Mouse (Mus musculus) liver (tissue): Measurements from ENCODE around the gene Frem1.

Source experiments
- DNase-seq: peaks from one replicate; pipeline ENCODE4 v3.0.0-alpha.2; 2020; ENCODE audit warnings: mixed read lengths

Gene Frem1

DNA sequence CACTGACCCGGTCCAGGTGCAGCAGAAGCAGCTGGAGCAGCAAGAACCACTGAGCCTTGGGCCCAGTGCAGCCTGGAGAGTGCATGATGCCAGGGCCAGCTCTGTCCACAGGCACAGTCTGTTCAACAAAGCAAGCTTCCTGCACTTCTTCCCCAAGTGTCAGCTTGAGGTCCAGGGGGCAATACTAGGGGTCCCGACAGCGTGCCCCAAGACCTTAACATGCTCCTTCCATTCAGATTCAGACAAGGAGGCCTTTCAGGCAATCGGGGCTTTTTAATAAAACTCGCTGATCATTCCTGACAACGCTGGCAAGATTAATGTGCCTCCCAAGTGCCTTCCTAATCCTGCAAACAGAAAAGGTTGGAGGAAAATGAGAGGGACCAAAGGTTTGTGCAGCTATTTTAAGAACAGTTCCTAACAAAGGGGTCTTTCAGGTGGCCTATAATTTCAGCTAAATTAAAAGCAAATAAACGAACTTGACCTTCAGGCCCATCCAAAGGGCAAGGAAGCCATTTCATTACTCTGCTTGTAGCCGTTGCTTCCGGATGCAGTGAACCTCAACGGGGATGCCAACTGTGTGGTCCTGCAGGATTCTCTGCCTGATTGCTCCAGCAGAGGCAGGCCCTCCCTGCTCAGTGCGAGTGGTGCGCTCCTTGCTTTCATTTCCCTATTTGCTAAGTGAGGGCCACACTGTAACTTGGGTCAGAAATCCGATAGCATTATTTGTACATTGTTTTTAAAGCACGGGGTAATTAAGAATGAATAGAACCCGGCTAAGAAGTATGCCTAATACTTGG is 31.2 kb downstream of the Frem1 start:
- DNase-seq: no peak

DNA sequence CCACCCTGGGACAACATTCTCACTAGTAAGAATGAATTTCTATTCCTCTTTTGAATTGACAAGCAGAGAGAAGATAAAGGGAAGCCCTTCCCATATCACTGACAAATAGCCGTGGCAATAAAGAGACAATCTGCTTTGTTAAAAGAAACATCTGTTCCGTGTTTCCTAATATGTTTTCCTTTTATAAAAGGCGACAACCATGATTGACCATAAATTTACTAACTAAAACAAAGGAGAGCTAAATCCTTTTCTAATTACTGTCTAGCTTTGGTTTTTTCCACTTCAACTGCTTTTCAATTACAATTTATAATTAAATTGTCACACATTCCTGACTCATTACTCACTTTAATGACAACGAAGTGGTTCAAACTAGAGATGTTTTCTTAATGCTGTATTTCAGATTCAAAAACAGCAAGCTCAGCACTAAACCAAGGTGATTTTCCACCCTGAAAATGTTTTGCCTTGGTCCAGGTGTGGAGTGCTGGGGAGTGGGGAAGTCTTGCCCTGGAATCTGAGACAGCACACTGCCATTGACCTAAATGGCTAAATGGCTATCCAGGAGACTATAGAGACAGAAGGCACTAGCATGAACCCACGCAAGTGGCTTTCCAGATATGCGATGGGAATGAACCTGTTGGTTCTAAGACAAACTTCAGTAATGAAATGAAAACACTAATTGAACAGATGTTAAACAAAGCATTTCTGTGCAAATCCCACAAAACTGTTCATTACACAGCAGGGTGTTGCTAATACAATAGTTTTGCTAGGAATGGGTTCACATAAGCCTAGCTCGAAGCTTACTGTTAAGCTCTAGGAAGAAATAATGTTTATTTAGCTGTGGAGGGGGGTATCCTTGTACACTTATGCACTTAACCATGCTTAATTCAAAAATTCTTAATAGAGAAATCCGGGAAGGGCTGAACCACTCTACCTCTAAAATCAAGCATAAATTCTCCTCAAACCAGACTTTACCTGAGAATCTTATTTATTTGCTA is 33.7 kb downstream of the Frem1 start:
- DNase-seq: no peak

DNA sequence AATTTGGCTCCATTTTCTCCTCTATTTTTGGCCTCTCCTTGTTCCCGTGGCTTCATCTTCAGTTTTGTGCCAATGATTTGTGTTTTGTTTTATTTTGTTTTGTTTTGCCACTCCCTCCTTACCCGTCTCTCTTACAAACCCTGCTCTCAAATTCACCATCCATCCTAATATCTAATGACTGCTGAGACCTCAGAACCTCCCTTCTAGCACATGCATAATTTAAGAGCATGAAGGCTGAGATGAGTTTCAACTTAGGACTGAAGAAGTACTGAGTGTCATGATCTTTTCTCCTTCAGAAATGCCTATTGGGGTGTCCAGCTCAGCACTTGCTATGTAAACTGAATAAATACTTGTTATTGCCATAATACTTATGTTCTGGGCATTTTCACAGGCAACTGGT is 37.6 kb downstream of the Frem1 start:
- no peak for DNase-seq

DNA sequence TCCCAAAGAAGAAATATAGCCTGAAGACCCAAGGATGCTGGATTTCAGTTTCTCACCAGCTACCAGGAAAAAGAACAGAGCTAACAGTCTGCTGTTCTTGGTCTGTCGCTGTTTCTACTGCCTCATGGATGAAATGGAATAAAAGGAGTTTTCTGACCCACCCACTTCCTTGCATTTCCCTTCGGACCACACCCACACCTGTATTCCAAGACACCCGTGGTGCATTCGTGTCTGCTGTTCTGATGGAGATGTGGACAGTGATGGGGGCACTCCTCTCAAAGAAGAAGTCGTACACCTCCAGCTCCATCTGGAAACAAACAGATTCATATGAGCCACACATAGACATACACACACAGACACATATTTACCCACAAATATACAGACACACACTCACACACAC is 48.1 kb downstream of the Frem1 start:
- DNase-seq: no peak

DNA sequence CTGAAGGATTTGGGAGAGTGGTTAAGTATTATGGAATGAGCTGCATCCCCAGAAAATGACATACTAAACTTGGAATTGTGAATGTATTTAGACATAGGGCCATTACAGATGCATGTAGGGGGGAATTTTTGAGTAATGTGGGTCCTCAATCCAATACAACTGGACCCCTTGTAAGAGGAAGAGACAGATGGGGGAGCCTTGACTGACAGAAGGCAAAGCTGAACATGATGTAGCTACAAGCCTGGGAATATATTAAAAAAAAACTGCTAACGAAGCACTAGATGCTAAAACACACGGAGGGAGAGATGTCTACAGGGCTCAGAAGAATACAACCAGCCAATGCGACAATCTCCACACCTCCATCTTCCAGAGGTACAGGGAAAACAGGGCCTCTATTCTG is 60.1 kb downstream of the Frem1 start:
- no peak for DNase-seq

DNA sequence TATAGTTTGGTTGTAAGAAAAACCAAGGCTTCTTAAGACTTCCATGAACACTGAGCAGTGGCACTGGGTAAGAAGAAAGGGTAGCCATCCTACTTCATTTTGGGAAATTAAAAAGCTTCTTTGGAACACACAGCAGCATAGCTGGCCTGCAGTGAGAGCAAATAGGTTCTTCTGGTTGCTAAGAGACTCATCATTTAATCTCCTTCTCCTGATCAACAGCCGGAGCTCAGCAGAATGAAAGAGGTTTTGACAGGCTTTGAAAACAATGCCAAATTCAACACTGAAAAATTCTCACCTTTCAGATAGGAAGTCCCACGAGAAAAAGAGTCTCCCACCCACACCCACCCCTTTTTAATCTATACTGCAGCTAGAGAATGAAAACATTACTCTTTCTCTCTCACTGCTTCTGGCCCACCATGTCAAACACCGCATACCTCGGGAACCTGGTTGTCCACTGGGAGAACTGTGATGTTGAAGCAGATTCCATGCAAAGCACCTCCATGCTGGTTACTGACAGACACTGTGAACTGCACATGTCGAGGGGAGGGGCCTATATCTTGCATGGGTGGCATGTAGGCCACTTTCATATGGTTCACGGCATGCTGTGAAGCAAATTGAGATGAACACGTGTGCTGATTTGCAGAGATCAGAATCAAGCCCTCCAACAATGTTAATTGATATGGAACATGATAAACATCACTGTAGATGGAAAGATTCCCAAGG is 61.0 kb downstream of the Frem1 start:
- DNase-seq: no peak

DNA sequence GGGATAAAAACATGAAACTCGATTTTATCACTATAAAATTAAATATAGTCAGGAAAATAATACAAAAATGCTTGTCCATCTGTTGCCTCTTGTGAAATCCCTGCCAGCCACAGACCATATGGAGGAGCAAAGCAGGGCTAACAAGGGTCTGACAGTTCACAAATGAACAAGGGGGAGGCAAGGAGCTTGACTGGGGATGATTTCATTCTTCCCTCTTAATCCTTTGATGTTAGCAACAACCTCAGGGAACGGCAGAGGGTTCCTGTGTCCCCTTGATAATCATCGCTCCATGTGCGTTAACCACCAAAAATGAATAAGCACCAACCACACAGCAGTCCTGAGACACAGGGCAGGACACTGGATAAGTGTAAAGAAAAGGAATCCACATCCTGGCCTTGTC is 79.8 kb downstream of the Frem1 start:
- DNase-seq: no peak

DNA sequence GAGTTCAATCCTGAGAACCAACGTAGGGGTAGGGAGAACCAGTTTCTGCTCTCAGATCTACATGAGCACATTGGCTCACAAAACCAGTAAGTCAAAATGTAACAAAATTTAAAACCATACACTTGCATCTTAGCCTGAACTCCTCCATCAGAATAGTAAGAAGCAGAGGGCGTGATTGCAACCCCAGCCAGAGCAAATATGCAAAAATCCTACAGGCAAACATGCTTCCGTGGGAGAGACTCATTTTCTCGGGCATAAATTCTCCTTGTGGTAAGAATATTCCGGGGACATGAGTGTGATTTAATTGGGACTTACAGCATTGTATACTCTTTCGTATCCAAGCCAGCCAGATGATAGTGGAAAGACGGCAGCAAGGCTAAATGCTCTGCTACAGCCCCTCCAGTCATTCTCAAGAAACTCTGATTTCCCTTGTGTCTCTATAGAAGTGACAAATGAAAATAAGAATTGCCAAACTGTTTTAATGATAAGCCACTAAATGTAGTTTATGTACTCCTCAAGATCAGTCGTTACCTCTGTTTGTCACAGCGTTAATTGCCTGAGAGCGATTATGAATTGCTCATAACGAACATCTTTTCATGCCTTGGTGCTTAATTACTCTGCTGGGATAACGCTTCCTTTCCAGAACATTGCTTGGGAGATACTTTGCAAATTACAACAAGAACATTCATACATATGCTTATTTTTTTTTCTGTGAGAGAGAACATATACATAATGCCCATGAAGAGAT is 81.1 kb downstream of the Frem1 start:
- DNase-seq: no peak

DNA sequence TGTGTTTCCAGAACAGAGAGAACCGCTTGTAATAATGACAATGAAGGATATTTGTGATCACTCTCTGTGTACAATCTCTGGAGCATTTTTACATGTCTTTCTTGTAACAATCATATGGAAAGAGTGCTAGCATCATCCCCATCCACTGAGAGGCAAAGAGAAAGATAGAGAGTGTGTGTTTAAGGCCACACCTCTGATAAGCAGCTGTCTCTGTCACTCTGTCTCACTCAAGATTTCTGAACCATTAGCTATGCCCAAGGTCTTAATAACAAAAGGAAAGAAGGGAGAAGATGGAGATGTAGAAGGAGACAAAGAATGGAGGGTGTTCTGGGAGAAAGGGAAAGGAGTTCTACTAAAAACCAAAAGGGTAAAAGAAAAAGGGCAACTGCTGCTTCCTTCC is 91.1 kb downstream of the Frem1 start:
- no peak for DNase-seq

DNA sequence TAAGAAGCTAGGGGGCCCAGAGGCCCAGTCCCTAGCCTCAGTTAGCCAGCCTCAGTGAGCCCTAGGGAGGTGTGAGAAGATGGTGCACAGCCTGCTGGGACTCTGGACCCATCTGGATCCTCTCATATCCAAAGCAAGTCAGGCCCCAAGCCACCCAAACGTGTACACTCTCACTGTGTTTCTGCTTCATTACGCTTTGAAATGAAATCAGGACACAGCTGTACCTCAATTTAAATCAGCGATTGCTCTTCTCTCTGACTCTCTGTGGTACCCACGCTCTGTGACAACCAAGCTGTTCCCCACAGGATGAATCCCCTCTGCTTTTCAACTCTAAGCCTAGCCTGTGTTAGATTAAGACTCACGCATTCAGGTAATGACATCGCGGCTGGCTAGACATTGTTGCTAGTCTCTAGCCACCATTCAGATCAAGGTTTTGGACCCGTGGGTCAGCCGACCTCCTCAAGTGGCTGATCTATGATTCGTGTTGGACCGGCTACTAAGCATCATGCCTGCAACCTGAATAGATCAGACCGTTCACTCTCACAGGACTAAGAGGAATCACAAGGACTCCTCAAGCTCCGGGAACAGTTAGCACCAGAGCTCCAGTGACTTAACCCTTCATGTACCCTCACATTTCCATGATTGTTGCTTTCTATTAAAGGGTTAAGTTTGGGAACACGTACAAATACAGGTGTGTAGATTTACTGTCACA is 94.2 kb downstream of the Frem1 start:
- DNase-seq: no peak

DNA sequence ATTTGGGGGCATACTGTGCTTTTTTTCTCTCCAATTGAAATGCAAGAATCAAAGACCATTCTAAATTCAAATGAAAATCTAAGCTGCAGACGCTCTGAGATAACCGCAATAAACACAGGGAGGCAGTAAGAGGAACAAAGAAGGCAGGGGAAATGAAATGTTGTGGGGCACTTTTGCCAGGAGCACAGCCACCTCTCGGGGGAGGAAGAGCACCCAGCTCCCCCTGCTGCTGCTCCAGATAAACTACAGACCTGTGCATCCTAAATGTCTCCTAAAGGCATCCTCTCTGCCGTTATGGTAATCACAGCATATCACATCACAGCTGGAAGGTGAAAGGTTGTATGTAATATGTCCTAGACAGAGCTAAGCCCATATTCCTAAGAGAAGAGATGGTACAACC is 98.1 kb downstream of the Frem1 start:
- no peak for DNase-seq

DNA sequence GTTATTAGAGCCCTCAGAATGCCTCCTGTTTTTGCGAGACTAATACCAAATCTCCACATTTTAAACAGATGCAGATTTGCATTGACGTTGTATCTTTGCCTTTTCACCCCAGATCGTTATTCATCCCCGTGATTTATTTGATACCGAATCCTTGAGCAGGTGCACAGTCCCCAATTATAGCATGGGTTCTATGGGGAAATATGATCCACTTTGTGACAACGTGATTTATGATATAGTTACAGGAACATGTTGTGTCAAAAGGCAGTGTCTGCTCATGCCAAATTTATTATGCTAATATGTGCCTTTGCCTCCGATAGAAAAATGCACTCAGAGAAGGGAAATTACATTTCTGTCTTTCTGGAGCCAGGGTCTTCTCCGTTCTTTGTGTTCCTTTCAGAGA is 102.6 kb downstream of the Frem1 start:
- DNase-seq: no peak

DNA sequence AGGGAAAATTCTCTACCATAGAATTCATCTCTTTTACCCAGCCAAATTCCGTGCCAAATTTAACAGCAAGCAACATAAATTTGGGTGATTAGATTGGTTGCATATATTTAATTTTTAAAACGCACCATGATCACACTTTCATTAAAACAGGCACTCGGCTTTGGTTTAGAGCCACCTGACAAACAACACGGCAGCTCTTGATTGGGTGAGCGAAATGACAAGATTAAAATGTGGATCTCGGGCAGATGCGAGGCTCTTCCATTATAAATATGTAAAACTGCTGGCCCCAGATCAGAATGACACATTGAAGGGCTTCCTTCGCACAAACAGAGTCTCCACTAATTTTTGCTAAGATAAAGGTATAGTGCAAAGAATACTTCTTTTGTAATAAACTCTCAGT is 105.4 kb downstream of the Frem1 start:
- no peak for DNase-seq

DNA sequence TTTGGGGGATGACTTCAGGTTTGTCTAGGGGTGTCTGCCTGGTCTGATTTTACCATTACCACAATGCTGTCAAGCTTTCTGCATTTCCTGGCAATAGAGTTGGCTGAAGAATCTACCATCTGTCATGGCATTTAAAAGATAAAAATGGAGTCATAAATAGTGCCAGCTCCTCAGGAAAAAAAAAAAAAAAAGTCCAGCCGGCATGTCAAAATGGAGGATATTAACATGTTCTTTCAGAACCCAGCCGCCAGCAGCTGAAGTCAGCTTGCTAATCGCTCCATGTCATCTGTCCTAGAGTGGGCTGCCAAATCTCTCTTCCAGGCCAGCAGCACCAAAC is 105.9 kb downstream of the Frem1 start:
- no peak for DNase-seq

DNA sequence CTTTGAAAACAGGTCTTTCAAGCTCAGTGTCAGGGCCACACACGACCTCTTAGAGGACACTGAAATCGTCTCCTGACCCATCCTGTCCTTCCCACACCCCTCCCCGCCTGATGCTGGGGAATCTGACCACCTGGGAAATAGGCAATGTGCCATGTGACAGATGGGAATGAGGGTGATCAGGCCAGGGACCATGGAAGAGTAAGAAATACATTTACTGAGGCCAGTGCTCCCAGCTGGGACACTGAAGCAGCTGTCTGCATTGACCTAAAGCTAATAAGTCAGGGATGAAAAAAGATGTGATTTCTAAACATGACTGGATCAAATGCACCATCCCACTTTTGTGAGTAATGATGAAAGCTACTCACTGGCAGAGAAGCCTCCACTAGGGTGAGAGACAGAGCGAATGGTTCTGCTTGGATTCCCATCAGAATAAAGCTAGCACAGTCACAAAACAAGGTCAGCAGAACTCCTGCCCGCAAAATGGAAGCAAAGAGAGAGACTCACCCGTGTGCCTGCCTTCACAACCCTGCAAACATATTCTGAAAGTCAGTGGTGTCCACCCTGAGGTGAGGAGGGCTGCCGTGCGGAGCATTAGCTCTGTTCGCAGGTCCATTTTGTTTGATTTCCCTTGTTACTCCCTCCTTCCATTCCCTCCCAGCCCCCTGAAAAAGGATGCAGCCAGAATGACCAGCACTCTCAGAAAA is 106.4 kb downstream of the Frem1 start:
- DNase-seq: no peak

DNA sequence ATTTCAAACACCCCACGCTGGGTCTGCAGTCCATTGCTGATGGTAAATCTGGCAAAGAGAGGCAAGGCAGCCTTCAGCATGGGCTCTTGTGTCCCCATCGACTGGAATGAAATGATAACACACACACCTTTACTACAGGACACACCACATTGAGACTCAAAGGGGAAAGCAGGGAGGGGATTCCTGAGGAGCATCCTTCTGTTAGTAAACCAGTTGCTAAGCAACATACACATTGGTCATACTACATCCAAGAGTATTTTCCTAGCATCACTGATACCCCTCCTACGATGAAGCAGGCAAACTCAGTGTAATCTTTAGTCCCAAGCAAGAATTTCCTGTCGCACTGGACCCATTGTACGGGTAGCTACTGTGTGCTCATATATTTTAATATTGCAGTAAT is 111.5 kb downstream of the Frem1 start:
- no peak for DNase-seq

DNA sequence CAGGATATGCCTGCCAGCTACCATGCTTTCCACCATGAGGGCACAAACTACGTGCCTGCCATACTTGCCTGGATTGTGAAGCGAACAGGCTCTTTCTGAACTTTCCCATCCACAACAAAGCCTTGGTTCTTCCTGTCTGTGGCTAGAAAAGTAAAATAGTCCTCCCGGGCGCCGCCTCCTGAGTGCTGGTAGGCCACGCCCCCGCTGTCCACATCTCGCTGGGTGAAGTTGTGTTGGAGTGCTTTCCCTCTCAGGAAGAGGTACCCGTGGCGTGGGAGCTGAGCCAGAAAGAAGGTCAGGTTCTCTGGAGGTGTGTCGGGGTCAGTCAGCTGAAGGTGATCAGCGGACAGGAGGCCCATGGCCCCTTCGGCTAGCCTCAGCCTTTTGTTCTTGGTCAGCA is 111.9 kb downstream of the Frem1 start:
- no peak for DNase-seq

DNA sequence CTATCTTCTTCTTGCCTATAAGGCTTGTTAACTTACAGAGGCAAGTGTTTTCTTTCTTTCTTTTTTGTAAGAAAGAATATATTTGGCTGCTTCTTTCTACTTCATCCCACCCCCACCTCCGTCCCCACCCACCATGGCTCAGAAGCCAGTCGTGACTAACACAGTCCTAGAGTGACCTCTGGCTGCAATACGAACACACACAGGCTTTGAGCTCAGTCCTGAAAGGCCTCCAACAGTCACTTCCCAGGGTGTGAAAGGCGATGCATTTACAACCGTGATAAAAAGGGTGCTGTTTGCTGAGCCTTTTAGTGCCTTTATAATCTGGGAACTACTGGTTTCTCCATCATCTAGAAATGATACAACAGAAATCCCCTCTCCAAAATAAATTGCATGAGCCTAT is 117.8 kb downstream of the Frem1 start:
- peak; percentile 10 for DNase-seq

DNA sequence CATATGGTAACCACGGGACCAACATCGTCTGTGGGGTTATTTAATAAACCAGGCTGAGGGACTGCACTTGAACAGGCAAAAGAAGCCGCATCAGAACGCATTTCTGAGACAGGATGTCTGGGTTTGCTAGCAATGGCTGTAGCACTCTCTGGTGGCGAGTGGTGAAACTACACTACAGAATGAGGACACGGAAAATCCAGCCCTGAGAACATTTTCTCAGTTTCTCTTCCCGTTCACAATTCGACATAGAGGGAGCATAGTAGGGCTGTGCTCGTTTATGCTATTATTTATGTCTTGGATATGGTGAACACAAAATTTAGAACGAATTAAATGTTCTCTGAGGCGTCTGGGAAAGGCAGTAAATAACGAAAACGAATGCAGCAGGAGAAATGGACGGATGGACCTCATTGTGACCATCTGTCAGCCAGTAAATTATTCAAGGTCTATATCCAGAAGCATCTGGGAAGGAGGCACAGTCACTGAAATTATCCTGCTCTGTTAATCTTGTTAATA is 118.4 kb downstream of the Frem1 start:
- peak; percentile 54 for DNase-seq

DNA sequence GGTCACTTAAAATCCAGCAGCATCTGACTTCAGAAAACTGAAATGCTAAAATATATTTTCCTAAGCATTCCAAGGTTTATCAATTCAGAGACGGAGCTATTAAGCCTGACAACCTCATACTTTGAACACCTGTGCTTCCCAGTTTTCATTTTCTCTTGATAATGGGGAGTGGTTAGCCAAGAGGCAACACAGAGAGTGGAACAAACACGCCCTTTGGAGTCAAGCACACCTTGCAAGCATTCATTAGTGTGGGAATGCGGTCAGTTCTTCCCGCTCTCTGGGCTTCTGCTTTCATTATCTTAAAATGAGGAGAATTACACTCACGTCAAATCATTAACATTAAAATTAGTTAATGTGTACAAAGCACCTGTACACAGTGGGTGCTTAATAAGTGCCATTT is 122.1 kb downstream of the Frem1 start:
- no peak for DNase-seq

DNA sequence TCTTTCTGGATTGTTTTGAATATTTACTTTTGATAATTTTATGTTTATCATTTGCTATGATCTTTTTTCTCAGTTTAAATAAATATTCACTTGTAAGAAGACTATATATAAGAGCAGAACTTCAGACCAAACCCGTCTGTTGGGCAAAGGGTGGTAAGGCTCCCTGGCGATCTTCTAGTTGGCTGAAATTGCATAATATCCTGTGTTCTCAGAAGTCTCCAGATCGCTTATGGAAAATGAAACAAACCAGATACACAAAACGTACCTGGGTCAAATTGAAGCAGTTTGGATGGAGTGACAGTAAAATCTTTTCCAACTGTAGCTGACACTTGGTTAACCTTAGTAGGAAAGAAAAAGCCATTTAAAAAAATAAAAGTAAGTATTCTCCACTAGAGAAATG is 130.2 kb downstream of the Frem1 start:
- no peak for DNase-seq
